Mouse (Mus musculus) ES-E14 (cell line): ENCODE results near the gene Rnh1.

Experiments
- CHD2 ChIP-seq: IDR thresholded peaks from 2 replicates; pipeline ENCODE4 v1.6.1; 2014; ENCODE audit warnings: mild to moderate bottlenecking, low read depth, low read length, inconsistent platforms
- HCFC1 ChIP-seq: IDR thresholded peaks from 2 replicates; pipeline ENCODE4 v1.6.1; 2012; ENCODE audit warnings: low read length, inconsistent platforms, borderline replicate concordance; ENCODE audit not compliant: insufficient read depth
- ZC3H11A ChIP-seq: IDR thresholded peaks from 2 replicates; pipeline ENCODE4 v1.6.1; 2012; ENCODE audit warnings: low read depth, mild to moderate bottlenecking, inconsistent platforms, low read length, borderline replicate concordance
- ZNF384 ChIP-seq: IDR thresholded peaks from 2 replicates; pipeline ENCODE4 v1.6.1; 2012; ENCODE audit warnings: low read depth, low read length, inconsistent platforms

- no peak for TF ChIP-seq ZC3H11A
- no peak for TF ChIP-seq ZNF384
- TF ChIP-seq HCFC1 = no peak
- TF ChIP-seq CHD2 = no peak
Measured at GRCm38 (mm10) chr7:141209526-141209925, 36.9 kb upstream of the Rnh1 start.
